Mouse (Mus musculus): ENCODE results near the gene Smim26.

The Smim26 gene

DNA sequence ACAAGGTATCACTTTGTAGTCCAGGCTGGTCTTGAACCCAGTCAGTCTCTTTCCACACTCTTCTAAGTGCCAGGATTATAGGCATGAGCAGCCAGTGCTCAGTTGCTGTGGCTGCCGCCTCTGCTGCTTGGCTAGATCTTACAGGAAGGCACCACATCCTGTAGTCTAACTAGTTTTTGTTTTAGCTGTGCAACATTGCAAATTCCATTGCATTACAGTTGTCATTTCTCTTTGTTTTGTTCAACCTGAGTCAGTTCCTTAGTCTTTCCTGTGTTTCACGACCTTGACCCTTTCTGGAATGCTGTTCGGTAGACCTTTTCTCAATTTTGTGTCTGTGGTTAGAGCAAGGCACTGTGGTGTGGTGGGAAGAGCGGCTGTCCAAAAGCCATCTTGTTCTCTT, 43.4 kb downstream of the Smim26 start:
- no peak for DNase-seq

DNA sequence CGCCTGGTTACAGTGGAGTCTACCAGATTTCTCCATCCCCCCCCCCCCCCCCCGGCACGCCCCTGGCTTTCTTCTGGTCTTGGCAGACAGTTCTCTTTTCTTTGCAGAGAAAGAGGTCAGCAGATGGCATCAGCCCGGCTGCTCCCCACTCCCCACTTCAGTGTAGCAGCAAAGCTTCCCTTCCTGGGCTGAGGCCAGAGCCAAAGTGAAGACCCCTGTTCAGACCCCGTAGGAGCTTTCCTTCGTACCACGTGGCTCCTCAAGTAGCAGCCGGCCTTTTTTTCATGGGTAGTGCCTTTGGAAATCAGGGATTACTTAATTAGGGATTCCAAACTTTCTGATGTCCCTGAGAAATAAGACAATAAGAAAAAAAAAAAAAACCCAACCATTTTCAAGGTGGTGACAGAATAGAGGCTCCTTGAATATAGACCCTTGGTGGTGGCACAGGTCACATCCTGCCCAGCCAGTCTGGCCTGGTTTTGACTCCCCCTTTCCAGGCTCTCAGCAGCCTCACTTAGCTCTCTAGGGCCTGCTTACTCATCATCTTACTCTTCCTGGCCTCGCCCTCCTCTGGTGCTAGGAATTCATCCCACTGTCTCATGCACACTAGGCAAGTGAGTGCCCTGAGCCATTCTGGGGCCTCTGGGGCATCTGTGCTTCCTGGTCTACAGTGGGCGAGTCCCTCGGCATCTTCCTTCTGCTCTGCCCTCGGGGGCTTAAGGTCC, 44.0 kb downstream of the Smim26 start:
- no peak for DNase-seq

DNA sequence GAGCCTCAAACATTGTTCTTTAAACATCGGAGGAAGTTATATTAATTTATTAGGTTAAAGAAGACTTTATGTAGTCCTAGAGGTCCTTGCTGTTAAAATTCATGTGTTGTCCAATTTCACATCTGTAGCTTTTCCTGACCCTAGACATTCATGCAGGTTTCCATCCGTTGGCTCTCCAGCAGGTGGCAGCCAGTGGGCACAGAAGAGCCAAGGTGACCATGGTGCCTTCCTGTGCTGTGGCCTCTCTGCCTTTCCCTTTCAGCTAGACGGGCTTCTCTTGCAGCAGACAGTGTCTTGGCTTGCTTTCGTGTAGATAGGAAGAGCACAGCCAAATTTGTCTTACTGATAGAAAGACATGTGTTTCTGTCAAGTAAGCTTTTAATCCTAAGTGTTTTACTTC, 44.9 kb downstream of the Smim26 start:
- peak; percentile 19 for DNase-seq

DNA sequence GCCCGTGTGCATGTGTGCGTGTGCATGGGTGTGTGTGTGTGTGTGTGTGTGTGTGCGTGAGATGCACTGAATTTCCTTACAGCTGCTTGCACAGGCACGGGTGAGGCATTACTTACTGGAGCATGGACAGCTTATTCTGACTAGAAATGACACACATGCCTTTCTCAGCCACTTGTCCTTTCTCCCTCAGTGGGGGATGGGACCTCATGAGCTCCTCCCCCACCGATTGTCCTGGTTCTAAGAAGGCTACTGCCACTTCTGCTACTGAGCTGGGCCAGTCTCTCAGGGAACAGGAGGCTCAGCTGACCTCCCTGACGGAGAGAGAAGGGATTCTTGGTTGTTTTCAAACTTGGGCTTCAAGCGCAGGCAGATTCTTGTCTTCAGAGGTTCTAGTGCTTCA, 46.2 kb downstream of the Smim26 start:
- DNase-seq = no peak

DNA sequence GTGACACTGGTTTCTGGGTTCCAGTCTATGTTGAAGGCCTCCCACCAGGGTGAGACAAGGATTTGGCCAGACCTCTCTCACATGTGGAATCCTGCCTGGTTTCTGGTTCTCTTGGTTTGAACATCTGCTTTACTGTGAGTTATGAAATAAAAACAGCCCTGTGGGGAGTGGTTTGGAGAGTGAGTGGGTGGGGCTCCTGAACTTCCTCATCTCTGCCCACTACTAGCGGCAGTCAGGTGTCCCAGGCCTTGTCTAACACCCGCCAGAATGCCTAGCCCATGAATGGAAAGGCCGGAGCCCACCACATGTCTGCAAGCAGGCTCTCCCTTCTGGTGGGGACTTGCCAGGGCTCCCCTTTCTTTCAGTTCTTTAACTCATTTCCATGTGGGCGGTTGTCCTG, 48.1 kb downstream of the Smim26 start:
- DNase-seq = no peak
